Mouse (Mus musculus) liver, embryonic 13.5 days (tissue): ENCODE data around the gene Rab11fip4. TPM values are rescaled to one million over a fixed set of nuclear protein-coding genes. Genes with fewer than 3 reads are reported as not detected.
A peak's percentile ranks its signal among the peaks of the same experiment; 100 is the strongest.

Source experiments
- ATAC-seq: fragments of 200-750 bp; cut with Nextera tagmentation; 2 replicates; pipeline ENCODE4 v1.8.0; 2017; ENCODE audit warnings: low read depth, mild to moderate bottlenecking, moderate number of reproducible peaks, moderate library complexity
- DNase-seq: peaks from one replicate; pipeline ENCODE4 v3.0.0; 2022
- H3K27ac ChIP-seq: fragments of 300-500 bp; sonication (generic); 2 replicates; pipeline ENCODE4 v1.5.1; 2015; ENCODE audit warnings: moderate library complexity, mild to moderate bottlenecking, inconsistent platforms
- H3K27me3 ChIP-seq: fragments of 300-500 bp; sonication (generic); 2 replicates; pipeline ENCODE4 v1.6.1; 2015; ENCODE audit warnings: mild to moderate bottlenecking, inconsistent platforms
- H3K36me3 ChIP-seq: fragments of 300-500 bp; sonication (generic); 2 replicates; pipeline ENCODE4 v1.6.1; 2015; ENCODE audit warnings: mild to moderate bottlenecking, inconsistent platforms
- H3K4me1 ChIP-seq: fragments of 300-500 bp; sonication (generic); replicated peaks from 2 replicates; pipeline ENCODE4 v1.6.1; 2015; ENCODE audit warnings: inconsistent platforms
- H3K4me2 ChIP-seq: fragments of 300-500 bp; sonication (generic); 2 replicates; pipeline ENCODE4 v1.6.1; 2015; ENCODE audit warnings: inconsistent platforms, mild to moderate bottlenecking, moderate library complexity
- H3K4me3 ChIP-seq: fragments of 300-500 bp; sonication (generic); replicated peaks from 2 replicates; pipeline ENCODE4 v1.5.1; 2015; ENCODE audit warnings: mild to moderate bottlenecking, inconsistent platforms
- H3K9ac ChIP-seq: fragments of 300-500 bp; sonication (generic); 2 replicates; pipeline ENCODE4 v1.6.1; 2015; ENCODE audit warnings: mild to moderate bottlenecking, inconsistent platforms
- H3K9me3 ChIP-seq: fragments of 300-500 bp; sonication (generic); replicated peaks from 2 replicates; pipeline ENCODE4 v1.6.1; 2016; ENCODE audit warnings: inconsistent platforms
- WGBS: fragments of 180-500 bp; shearing (Covaris S2); methylation state at CpG from one replicate; pipeline ENCODE4 v1.1.7; 2015; ENCODE audit not compliant: insufficient replicate concordance; 5-methylcytosine and 5-hydroxymethylcytosine counted together
- polyA plus RNA-seq: library from polyadenylated mRNA; unstranded; fragments of >200 nt; fragmentation: Nextera tagmentation; extraction: Ambion mirVana; gene quantifications from 2 replicates; pipeline ENCODE4 v1.2.1, GENCODE M21; 2015

The Rab11fip4 gene
- polyA plus RNA-seq, 1 experiment from 2014 or later = 0.47 TPM

- Histone ChIP-seq H3K27ac (no peak overlapping the region), H3K4me2 (no peak overlapping the region), H3K27me3 (no peaks in the 10 kb centered on the region), H3K36me3 (no peaks in the 10 kb centered on the region), H3K9ac (no peak overlapping the region), H3K4me1 (peaks cover 46% of the 10 kb centered on the region), H3K9me3 (no peaks in the 10 kb centered on the region), H3K4me3 (no peak overlapping the region)
- DNase-seq (no peak), ATAC-seq (no peak)
- 48% methylated on average over 6 of the region's 6 CpGs for WGBS
Observed at GRCm38 (mm10) chr11:79671668-79672281, 80.8 kb downstream of the Rab11fip4 start.

GRCm38 (mm10) chr11:79673072-79673471, 82.1 kb downstream of the Rab11fip4 start:
- peak overlapping the region; percentile 2; the same call in 1 of the 2 replicates for H3K4me2 ChIP-seq
- no peak overlapping the region for H3K4me3 ChIP-seq
- no peak for ATAC-seq
- no peak for DNase-seq
- no peaks in the 10 kb centered on the region for H3K27me3 ChIP-seq
- H3K9ac ChIP-seq = no peak overlapping the region
- no peak overlapping the region for H3K27ac ChIP-seq
- peaks cover 46% of the 10 kb centered on the region for H3K4me1 ChIP-seq
- H3K9me3 ChIP-seq = no peaks in the 10 kb centered on the region
- H3K36me3 ChIP-seq = no peaks in the 10 kb centered on the region
- WGBS = 46% methylated on average over 5 of the region's 5 CpGs

GRCm38 (mm10) chr11:79673717-79674116, 82.7 kb downstream of the Rab11fip4 start:
- ATAC-seq = no peak
- Histone ChIP-seq H3K9ac (no peak overlapping the region), H3K4me2 (peak overlapping the region; percentile 2; the same call in 1 of the 2 replicates), H3K27ac (no peak overlapping the region), H3K4me1 (peaks cover 46% of the 10 kb centered on the region), H3K27me3 (no peaks in the 10 kb centered on the region), H3K9me3 (no peaks in the 10 kb centered on the region), H3K4me3 (no peak overlapping the region), H3K36me3 (no peaks in the 10 kb centered on the region)
- WGBS = 18% methylated on average over 8 of the region's 8 CpGs
- no peak for DNase-seq

GRCm38 (mm10) chr11:79674231-79674630, 83.2 kb downstream of the Rab11fip4 start:
- DNase-seq = no peak
- Histone ChIP-seq H3K9ac (no peak overlapping the region), H3K4me1 (peaks cover 45% of the 10 kb centered on the region), H3K4me2 (no peak overlapping the region), H3K4me3 (no peak overlapping the region), H3K9me3 (no peaks in the 10 kb centered on the region), H3K36me3 (no peaks in the 10 kb centered on the region), H3K27ac (no peak overlapping the region), H3K27me3 (no peaks in the 10 kb centered on the region)
- 50% methylated on average over 3 of the region's 3 CpGs for WGBS
- no peak for ATAC-seq

- no peak overlapping the region for H3K4me3 ChIP-seq
- H3K36me3 ChIP-seq = no peaks in the 10 kb centered on the region
- ATAC-seq = no peak
- H3K9me3 ChIP-seq = no peaks in the 10 kb centered on the region
- 62% methylated on average over 7 of the region's 7 CpGs for WGBS
- no peak overlapping the region for H3K27ac ChIP-seq
- DNase-seq = no peak
- H3K4me1 ChIP-seq = peaks cover 41% of the 10 kb centered on the region
- no peak overlapping the region for H3K9ac ChIP-seq
- H3K4me2 ChIP-seq = no peak overlapping the region
- H3K27me3 ChIP-seq = no peaks in the 10 kb centered on the region
Observed at GRCm38 (mm10) chr11:79674632-79675031, 83.6 kb downstream of the Rab11fip4 start.

GRCm38 (mm10) chr11:79675285-79675684, 84.3 kb downstream of the Rab11fip4 start:
- Histone ChIP-seq H3K4me2 (no peak overlapping the region), H3K27me3 (no peaks in the 10 kb centered on the region), H3K9ac (no peak overlapping the region), H3K27ac (no peak overlapping the region), H3K9me3 (no peaks in the 10 kb centered on the region), H3K36me3 (no peaks in the 10 kb centered on the region), H3K4me3 (no peak overlapping the region), H3K4me1 (peaks cover 37% of the 10 kb centered on the region)
- ATAC-seq (no peak), DNase-seq (no peak)
- 74% methylated on average over 12 of the region's 12 CpGs for WGBS

- Histone ChIP-seq H3K27me3 (no peaks in the 10 kb centered on the region), H3K9ac (no peak overlapping the region), H3K9me3 (no peaks in the 10 kb centered on the region), H3K36me3 (no peaks in the 10 kb centered on the region), H3K4me3 (no peak overlapping the region), H3K27ac (no peak overlapping the region), H3K4me1 (peaks cover 30% of the 10 kb centered on the region), H3K4me2 (no peak overlapping the region)
- ATAC-seq (0 out of 2 replicates have a peak, but pooled peaks have one; percentile 19), DNase-seq (no peak)
- 57% methylated on average over 6 of the region's 6 CpGs for WGBS
Observed at GRCm38 (mm10) chr11:79675994-79676393, 85.0 kb downstream of the Rab11fip4 start.

- Histone ChIP-seq H3K27me3 (no peaks in the 10 kb centered on the region), H3K27ac (no peak overlapping the region), H3K4me2 (no peak overlapping the region), H3K4me3 (no peak overlapping the region), H3K9me3 (no peaks in the 10 kb centered on the region), H3K4me1 (peaks cover 28% of the 10 kb centered on the region), H3K9ac (no peak overlapping the region), H3K36me3 (no peaks in the 10 kb centered on the region)
- DNase-seq = no peak
- no peak for ATAC-seq
- WGBS = 53% methylated on average over 2 of the region's 2 CpGs
Observed at GRCm38 (mm10) chr11:79676483-79676967, 85.5 kb downstream of the Rab11fip4 start.

GRCm38 (mm10) chr11:79677402-79677801, 86.4 kb downstream of the Rab11fip4 start:
- no peak overlapping the region for H3K27ac ChIP-seq
- H3K27me3 ChIP-seq = no peaks in the 10 kb centered on the region
- H3K36me3 ChIP-seq = no peaks in the 10 kb centered on the region
- ATAC-seq (no peak), DNase-seq (no peak)
- peaks cover 28% of the 10 kb centered on the region for H3K4me1 ChIP-seq
- no peak overlapping the region for H3K4me2 ChIP-seq
- no peak overlapping the region for H3K9ac ChIP-seq
- no peaks in the 10 kb centered on the region for H3K9me3 ChIP-seq
- WGBS = 58% methylated on average over 9 of the region's 9 CpGs
- H3K4me3 ChIP-seq = no peak overlapping the region

- 62% methylated on average over 20 of the region's 20 CpGs for WGBS
- Histone ChIP-seq H3K9ac (no peak overlapping the region), H3K9me3 (no peaks in the 10 kb centered on the region), H3K27ac (no peak overlapping the region), H3K27me3 (no peaks in the 10 kb centered on the region), H3K4me3 (no peak overlapping the region), H3K36me3 (no peaks in the 10 kb centered on the region), H3K4me1 (peaks cover 22% of the 10 kb centered on the region), H3K4me2 (no peak overlapping the region)
- ATAC-seq (no peak), DNase-seq (no peak)
Observed at GRCm38 (mm10) chr11:79678363-79679153, 87.5 kb downstream of the Rab11fip4 start.

- H3K4me1 ChIP-seq = peaks cover 10% of the 10 kb centered on the region
- no peak for ATAC-seq
- H3K4me3 ChIP-seq = no peak overlapping the region
- no peaks in the 10 kb centered on the region for H3K36me3 ChIP-seq
- no peak overlapping the region for H3K27ac ChIP-seq
- no peak for DNase-seq
- H3K27me3 ChIP-seq = no peaks in the 10 kb centered on the region
- no peaks in the 10 kb centered on the region for H3K9me3 ChIP-seq
- H3K9ac ChIP-seq = no peak overlapping the region
- H3K4me2 ChIP-seq = no peak overlapping the region
- WGBS = 49% methylated on average over 5 of the region's 5 CpGs
Observed at GRCm38 (mm10) chr11:79679929-79680328, 88.9 kb downstream of the Rab11fip4 start.
